Mouse (Mus musculus) limb, embryonic 11.5 days (tissue): Measurements from ENCODE around the gene Akap2. TPM values are rescaled to one million over a fixed set of nuclear protein-coding genes. Genes with fewer than 3 reads are reported as not detected.

Source experiments
- ATAC-seq: fragments of 200-750 bp; cut with Nextera tagmentation; 2 replicates; pipeline ENCODE4 v1.8.0; 2017; ENCODE audit warnings: low read depth; ENCODE audit not compliant: insufficient number of reproducible peaks, low FRiP score, low TSS enrichment
- DNase-seq: peaks from one replicate; pipeline ENCODE4 v3.0.0-alpha.2; 2015; ENCODE audit warnings: low spot score
- H3K27ac ChIP-seq: fragments of 300-500 bp; sonication (generic); replicated peaks from 2 replicates; pipeline ENCODE4 v1.5.1; 2014; ENCODE audit warnings: low read depth, mild to moderate bottlenecking, low read length
- H3K27me3 ChIP-seq: fragments of 300-500 bp; sonication (generic); 2 replicates; pipeline ENCODE4 v1.6.1; 2014; ENCODE audit warnings: mild to moderate bottlenecking, low read length, mixed read lengths; ENCODE audit not compliant: control insufficient read depth, insufficient read depth
- H3K36me3 ChIP-seq: fragments of 300-500 bp; sonication (generic); 2 replicates; pipeline ENCODE4 v1.6.1; 2014; ENCODE audit warnings: mild to moderate bottlenecking, low read length, moderate library complexity, mixed read lengths; ENCODE audit not compliant: control insufficient read depth, insufficient read depth
- H3K4me1 ChIP-seq: fragments of 300-500 bp; sonication (generic); 2 replicates; pipeline ENCODE4 v1.6.1; 2014; ENCODE audit warnings: low read length, mixed read lengths; ENCODE audit not compliant: control insufficient read depth, insufficient read depth
- H3K4me2 ChIP-seq: fragments of 300-500 bp; sonication (generic); 2 replicates; pipeline ENCODE4 v1.6.1; 2014; ENCODE audit warnings: low read depth, mild to moderate bottlenecking, moderate library complexity; ENCODE audit not compliant: severe bottlenecking
- H3K4me3 ChIP-seq: fragments of 300-500 bp; sonication (generic); 2 replicates; pipeline ENCODE4 v1.5.1; 2014; ENCODE audit warnings: low read depth, low read length
- H3K9ac ChIP-seq: fragments of 300-500 bp; sonication (generic); 2 replicates; pipeline ENCODE4 v1.6.1; 2014; ENCODE audit warnings: mild to moderate bottlenecking, low read length
- H3K9me3 ChIP-seq: fragments of 300-500 bp; sonication (generic); 2 replicates; pipeline ENCODE4 v1.6.1; 2016; ENCODE audit warnings: low read length; ENCODE audit not compliant: control insufficient read depth
- WGBS: fragments of 180-500 bp; shearing (Covaris S2); extraction: QIAGEN DNeasy Blood & Tissue Kit; methylation state at CpG from one replicate; pipeline ENCODE4 v1.1.7; 2014; 5-methylcytosine and 5-hydroxymethylcytosine counted together
- polyA plus RNA-seq: library from polyadenylated mRNA; unstranded; fragments of >200 nt; fragmentation: Nextera tagmentation; extraction: Ambion mirVana; gene quantifications from 2 replicates; pipeline ENCODE4 v1.2.1, GENCODE M21; 2014

Gene Akap2
- polyA plus RNA-seq, 1 experiment from 2014 or later = 32.8 TPM

DNA sequence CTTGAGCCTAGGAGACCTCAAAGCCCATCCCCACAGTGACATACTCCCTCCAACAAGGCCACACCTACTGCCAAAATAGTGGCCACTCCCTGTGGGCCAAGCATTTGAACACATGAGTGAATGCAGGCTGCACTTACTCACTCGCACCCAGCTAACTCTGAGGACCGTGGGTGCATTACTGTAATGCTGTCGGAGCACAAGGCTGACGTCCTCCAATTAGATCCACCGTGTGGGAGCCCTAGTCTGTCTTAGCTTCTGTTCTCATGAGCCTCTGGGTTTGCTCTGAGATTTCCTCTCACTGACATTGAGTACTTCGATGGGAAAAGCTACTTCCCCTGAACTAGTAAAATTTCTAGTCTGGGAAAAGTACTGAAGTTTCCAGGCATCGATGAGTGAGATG, 108.8 kb downstream of the Akap2 start:
- no peak for ATAC-seq
- Histone ChIP-seq H3K4me3 (no peak overlapping the region), H3K4me1 (peaks cover 8% of the 10 kb centered on the region), H3K9me3 (no peaks in the 10 kb centered on the region), H3K27me3 (no peaks in the 10 kb centered on the region), H3K36me3 (no peaks in the 10 kb centered on the region), H3K27ac (no peak overlapping the region), H3K4me2 (no peak overlapping the region), H3K9ac (no peak overlapping the region)
- no peak for DNase-seq
- WGBS = 91% methylated on average over 7 of the region's 7 CpGs

DNA sequence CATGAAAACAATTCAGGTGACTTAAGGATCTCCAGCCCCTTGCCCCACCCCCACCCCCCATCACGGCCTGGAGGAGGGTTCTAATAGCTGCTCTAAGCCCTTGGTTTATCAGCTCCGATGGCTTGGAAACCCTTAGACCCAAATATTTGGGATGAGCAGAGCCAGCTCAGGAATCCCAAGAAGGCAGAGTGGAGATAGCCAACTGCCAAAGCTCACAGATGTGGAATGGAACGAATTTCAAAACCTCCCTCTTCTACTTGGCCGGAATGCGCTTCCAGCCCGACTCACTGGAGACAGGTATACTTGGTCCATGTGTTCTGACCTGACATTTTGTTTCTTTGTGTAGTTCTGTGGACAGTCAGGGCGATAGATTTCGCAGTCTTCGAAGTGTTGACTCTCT, 111.7 kb downstream of the Akap2 start:
- H3K4me1 ChIP-seq = peaks cover 20% of the 10 kb centered on the region
- H3K9me3 ChIP-seq = no peaks in the 10 kb centered on the region

DNA sequence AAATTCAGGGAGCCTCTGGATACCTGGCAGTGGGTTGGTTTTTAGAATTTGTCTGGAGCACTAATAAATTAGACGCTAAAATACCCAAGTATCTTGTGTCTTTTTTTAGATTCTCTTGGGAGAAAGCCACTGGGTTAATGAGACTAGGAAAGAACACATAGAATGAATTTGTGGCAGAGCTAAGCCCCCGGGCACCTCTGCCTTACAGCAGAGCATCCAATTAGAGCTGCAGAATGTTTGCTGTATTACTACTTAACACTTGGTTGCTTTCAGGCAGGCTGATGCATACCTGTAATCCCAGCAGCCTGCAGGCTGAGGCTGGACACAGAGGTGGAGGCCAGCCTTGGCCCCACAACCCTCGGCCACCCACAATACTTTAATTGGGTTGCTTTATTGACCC, 112.3 kb downstream of the Akap2 start:
- no peak overlapping the region for H3K27ac ChIP-seq
- no peaks in the 10 kb centered on the region for H3K36me3 ChIP-seq
- H3K9ac ChIP-seq = no peak overlapping the region
- no peak overlapping the region for H3K4me2 ChIP-seq
- WGBS = 41% methylated on average over 3 of the region's 3 CpGs
- no peaks in the 10 kb centered on the region for H3K27me3 ChIP-seq
- no peaks in the 10 kb centered on the region for H3K9me3 ChIP-seq
- ATAC-seq (no peak), DNase-seq (no peak)
- H3K4me3 ChIP-seq = no peak overlapping the region
- H3K4me1 ChIP-seq = peaks cover 21% of the 10 kb centered on the region

More for the DNA sequence above, 111.7 kb downstream of the Akap2 start:
- no peak for ATAC-seq
- Histone ChIP-seq H3K36me3 (no peaks in the 10 kb centered on the region), H3K27me3 (no peaks in the 10 kb centered on the region), H3K9ac (no peak overlapping the region), H3K4me3 (no peak overlapping the region), H3K27ac (no peak overlapping the region), H3K4me2 (no peak overlapping the region)
- no peak for DNase-seq
- WGBS = 77% methylated on average over 9 of the region's 9 CpGs

DNA sequence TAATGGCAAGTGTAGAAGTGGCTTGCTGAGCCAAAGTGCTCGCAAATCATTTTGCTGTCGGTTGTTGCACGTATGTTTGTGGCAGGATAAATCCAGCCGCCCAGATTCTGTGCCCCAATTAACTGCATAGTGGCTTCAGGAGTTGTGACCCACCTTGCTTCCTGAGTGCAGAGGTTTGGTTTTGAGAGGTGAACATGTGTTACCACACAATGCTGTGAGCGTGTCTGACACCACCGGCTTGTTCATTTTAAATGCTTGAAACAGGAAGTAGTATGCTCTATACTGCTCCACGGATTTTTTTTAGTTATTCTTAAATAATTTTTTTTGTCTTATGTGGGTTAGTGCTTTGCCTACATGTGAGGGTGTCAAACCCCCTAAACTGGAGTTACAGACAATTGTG, 114.9 kb downstream of the Akap2 start:
- Histone ChIP-seq H3K4me2 (no peak overlapping the region), H3K4me1 (peaks cover 21% of the 10 kb centered on the region), H3K27ac (0 out of 2 replicates have a peak overlapping the region, but pooled peaks have one; percentile 52), H3K4me3 (no peak overlapping the region), H3K9ac (no peak overlapping the region), H3K9me3 (no peaks in the 10 kb centered on the region), H3K36me3 (no peaks in the 10 kb centered on the region), H3K27me3 (no peaks in the 10 kb centered on the region)
- 25% methylated on average over 7 of the region's 7 CpGs for WGBS
- peak; percentile 46 for DNase-seq
- no peak for ATAC-seq

DNA sequence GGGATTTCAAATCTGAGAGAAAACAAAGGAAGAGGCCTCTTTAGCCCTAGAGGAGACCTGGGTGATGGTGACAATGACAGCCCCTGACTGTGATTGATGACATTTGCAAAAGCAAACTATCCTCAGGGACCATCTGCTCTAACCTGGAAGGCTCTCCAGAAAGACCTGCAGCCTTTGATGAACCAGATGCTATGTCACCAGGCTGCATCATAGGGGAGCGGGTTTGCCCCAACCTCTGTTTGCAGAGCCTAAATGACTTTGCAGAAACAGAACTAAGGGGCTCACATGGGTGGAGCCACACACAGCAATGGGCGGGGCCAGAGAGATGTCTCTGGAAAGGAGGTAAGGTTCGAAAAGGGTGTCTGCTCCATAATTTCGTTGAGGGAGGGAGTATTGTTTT, 115.6 kb downstream of the Akap2 start:
- H3K4me2 ChIP-seq = no peak overlapping the region
- no peaks in the 10 kb centered on the region for H3K9me3 ChIP-seq
- ATAC-seq = no peak
- H3K4me1 ChIP-seq = peaks cover 21% of the 10 kb centered on the region
- 0 out of 2 replicates have a peak overlapping the region, but pooled peaks have one; percentile 52 for H3K27ac ChIP-seq
- no peak for DNase-seq
- H3K27me3 ChIP-seq = no peaks in the 10 kb centered on the region
- no peak overlapping the region for H3K9ac ChIP-seq
- H3K4me3 ChIP-seq = no peak overlapping the region
- 63% methylated on average over 4 of the region's 4 CpGs for WGBS
- no peaks in the 10 kb centered on the region for H3K36me3 ChIP-seq

DNA sequence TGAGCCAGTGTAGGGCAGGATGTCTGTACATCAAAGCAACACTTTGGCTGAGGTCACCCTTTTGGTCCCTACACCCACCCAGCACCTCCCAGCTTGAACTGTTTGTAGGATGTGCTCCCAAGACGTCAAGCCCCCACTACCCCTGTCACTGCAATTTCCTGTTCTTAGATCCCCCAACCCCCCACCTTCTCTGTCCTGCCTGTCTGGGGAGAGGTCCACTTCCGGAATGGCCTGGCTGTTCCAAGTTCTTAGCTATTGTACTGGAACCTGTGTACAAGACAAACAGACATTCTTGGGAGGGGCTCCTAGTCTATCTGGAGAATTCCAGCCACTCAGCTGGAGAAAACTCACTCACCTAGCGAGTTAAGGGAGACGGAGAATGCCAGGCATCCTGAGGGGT, 116.7 kb downstream of the Akap2 start:
- H3K4me3 ChIP-seq = no peak overlapping the region
- H3K27me3 ChIP-seq = no peaks in the 10 kb centered on the region
- no peak overlapping the region for H3K27ac ChIP-seq
- no peak for ATAC-seq
- no peak overlapping the region for H3K9ac ChIP-seq
- no peaks in the 10 kb centered on the region for H3K36me3 ChIP-seq
- H3K9me3 ChIP-seq = no peaks in the 10 kb centered on the region
- WGBS = 55% methylated on average over 4 of the region's 4 CpGs
- H3K4me2 ChIP-seq = no peak overlapping the region
- peaks cover 21% of the 10 kb centered on the region for H3K4me1 ChIP-seq
- no peak for DNase-seq

DNA sequence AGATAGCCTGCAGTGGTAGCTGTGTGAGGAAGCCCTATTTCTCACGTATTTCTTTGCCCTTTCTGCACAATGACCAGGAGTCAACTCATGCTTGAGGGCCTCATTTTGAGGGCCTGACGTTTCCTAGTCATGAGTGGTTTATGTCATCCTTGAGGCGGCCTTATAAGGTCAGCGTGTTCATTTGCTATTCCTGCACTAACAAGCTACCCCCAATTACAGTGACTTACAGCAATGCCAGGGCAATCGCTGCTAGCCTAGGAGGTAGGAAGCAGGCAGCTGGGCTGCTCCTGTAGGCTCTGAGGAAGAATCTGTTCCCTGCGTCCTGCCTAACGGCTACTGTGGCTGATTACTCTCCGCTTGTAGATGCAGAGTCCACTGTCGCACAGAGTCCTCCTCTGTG, 119.6 kb downstream of the Akap2 start:
- no peak overlapping the region for H3K9ac ChIP-seq
- no peak for ATAC-seq

DNA sequence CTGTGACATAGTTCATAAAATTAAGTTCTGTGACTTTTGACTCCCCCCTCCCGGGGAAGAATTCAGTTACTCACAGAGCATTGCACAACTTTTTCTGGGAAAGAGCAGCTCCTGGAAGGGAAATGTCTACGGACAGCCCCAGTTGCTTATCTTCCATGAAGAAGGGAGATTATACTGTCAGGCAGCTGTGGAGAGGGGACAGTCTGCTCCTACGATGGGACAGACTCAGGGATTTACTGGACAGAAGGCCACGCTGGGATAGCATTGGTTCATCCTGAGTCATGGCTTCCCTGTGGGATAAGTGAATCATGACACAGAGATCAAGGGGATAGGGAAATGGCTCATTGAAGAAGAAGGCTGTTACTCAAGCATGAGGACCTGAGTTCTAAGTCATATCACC, 121.9 kb downstream of the Akap2 start:
- Histone ChIP-seq H3K36me3 (no peaks in the 10 kb centered on the region), H3K4me1 (peaks cover under 1% of the 10 kb centered on the region; the same call in 1 of the 2 replicates), H3K4me3 (no peak overlapping the region), H3K4me2 (no peak overlapping the region), H3K9me3 (no peaks in the 10 kb centered on the region), H3K27me3 (no peaks in the 10 kb centered on the region), H3K27ac (no peak overlapping the region), H3K9ac (no peak overlapping the region)
- ATAC-seq (no peak), DNase-seq (no peak)
- 86% methylated on average over 4 of the region's 4 CpGs for WGBS

More for the DNA sequence above, 119.6 kb downstream of the Akap2 start:
- Histone ChIP-seq H3K4me2 (no peak overlapping the region), H3K4me1 (peaks cover 16% of the 10 kb centered on the region), H3K4me3 (no peak overlapping the region), H3K27me3 (no peaks in the 10 kb centered on the region), H3K9me3 (no peaks in the 10 kb centered on the region), H3K27ac (no peak overlapping the region), H3K36me3 (no peaks in the 10 kb centered on the region)
- DNase-seq = no peak
- 41% methylated on average over 9 of the region's 9 CpGs for WGBS

DNA sequence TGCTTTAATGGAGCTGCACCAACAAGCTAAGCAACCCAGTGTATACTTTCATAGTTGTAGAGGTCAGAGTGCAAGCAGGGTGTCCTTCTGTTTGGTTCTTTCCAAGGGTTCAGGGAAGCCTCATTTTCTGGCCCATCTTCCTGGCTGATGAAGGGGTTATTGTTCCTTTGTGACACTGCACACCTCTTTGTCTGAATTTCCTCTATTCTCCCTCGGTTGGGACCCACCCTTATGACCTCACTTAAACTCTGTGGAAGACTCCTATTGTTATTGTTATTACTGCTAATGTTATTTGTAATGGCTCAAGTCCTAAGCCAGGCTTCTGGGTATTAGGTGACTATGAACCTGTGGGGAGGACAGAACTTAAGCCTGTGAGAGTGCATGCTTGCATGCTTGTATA, 124.5 kb downstream of the Akap2 start:
- H3K27me3 ChIP-seq = no peaks in the 10 kb centered on the region
- no peak overlapping the region for H3K27ac ChIP-seq
- ATAC-seq (no peak), DNase-seq (no peak)
- no peak overlapping the region for H3K4me2 ChIP-seq
- H3K4me1 ChIP-seq = peaks cover 17% of the 10 kb centered on the region
- WGBS = 70% methylated on average over 1 of the region's 1 CpGs
- no peak overlapping the region for H3K9ac ChIP-seq
- no peaks in the 10 kb centered on the region for H3K9me3 ChIP-seq
- no peak overlapping the region for H3K4me3 ChIP-seq
- H3K36me3 ChIP-seq = no peaks in the 10 kb centered on the region
